Mouse (Mus musculus) hindbrain, embryonic 16.5 days (tissue): Measurements from ENCODE around the gene Pdcd6ip. TPM values are rescaled to one million over a fixed set of nuclear protein-coding genes. Genes with fewer than 3 reads are reported as not detected.
A peak's percentile ranks its signal among the peaks of the same experiment; 100 is the strongest.

Experiments used
- ATAC-seq: fragments of 200-750 bp; cut with Nextera tagmentation; 2 replicates; pipeline ENCODE4 v1.8.0; 2017; ENCODE audit warnings: moderate TSS enrichment, moderate library complexity
- H3K27ac ChIP-seq: fragments of 300-500 bp; sonication (generic); 2 replicates; pipeline ENCODE4 v1.5.1; 2014; ENCODE audit warnings: low read depth, mild to moderate bottlenecking, control low read depth, low read length, moderate library complexity
- H3K27me3 ChIP-seq: fragments of 300-500 bp; sonication (generic); replicated peaks from 2 replicates; pipeline ENCODE4 v1.6.1; 2014; ENCODE audit warnings: low read length; ENCODE audit not compliant: control insufficient read depth, insufficient read depth
- H3K36me3 ChIP-seq: fragments of 300-500 bp; sonication (generic); 2 replicates; pipeline ENCODE4 v1.6.1; 2014; ENCODE audit warnings: mild to moderate bottlenecking, low read length, moderate library complexity, mixed read lengths; ENCODE audit not compliant: control insufficient read depth, insufficient read depth
- H3K4me1 ChIP-seq: fragments of 300-500 bp; sonication (generic); 2 replicates; pipeline ENCODE4 v1.6.1; 2014; ENCODE audit warnings: low read depth, low read length; ENCODE audit not compliant: control insufficient read depth, insufficient read depth
- H3K4me2 ChIP-seq: fragments of 300-500 bp; sonication (generic); 2 replicates; pipeline ENCODE4 v1.6.1; 2014; ENCODE audit warnings: mild to moderate bottlenecking, low read length, control low read depth, moderate library complexity
- H3K4me3 ChIP-seq: fragments of 300-500 bp; sonication (generic); 2 replicates; pipeline ENCODE4 v1.5.1; 2014; ENCODE audit warnings: mild to moderate bottlenecking, low read length, control low read depth, moderate library complexity
- H3K9ac ChIP-seq: fragments of 300-500 bp; sonication (generic); 2 replicates; pipeline ENCODE4 v1.6.1; 2014; ENCODE audit warnings: low read depth, mild to moderate bottlenecking, control low read depth, low read length, moderate library complexity
- H3K9me3 ChIP-seq: fragments of 300-500 bp; sonication (generic); 2 replicates; pipeline ENCODE4 v1.6.1; 2014; ENCODE audit warnings: mild to moderate bottlenecking, low read length, moderate library complexity; ENCODE audit not compliant: control insufficient read depth
- WGBS: fragments of 180-500 bp; shearing (Covaris S2); extraction: QIAGEN DNeasy Blood & Tissue Kit; methylation state at CpG from one replicate; pipeline ENCODE4 v1.1.7; 2014; 5-methylcytosine and 5-hydroxymethylcytosine counted together
- polyA plus RNA-seq: library from polyadenylated mRNA; unstranded; fragments of >200 nt; fragmentation: Nextera tagmentation; extraction: Ambion mirVana; gene quantifications from 2 replicates; pipeline ENCODE4 v1.2.1, GENCODE M21; 2015

Gene Pdcd6ip
- polyA plus RNA-seq, result 35.4 and 39.9 TPM in 2 replicates

GRCm38 (mm10) chr9:113707481-113708360 is at the start of gene Pdcd6ip:
Gene Pdcd6ip, minus strand, starts transcription at chr9:113708259.
- peak; percentile 93 for ATAC-seq
- Histone ChIP-seq H3K4me2 (peak within 1 kb of the TSS; percentile 77), H3K9me3 (no peaks in the 10 kb centered on the region), H3K4me1 (peaks cover 17% of the 10 kb centered on the region), H3K36me3 (no peaks in the 10 kb centered on the region), H3K27ac (peak within 1 kb of the TSS; percentile 84), H3K9ac (peak within 1 kb of the TSS; percentile 96), H3K27me3 (no peaks in the 10 kb centered on the region), H3K4me3 (peak within 1 kb of the TSS; percentile 94)
- 1% methylated on average over 76 of the region's 77 CpGs for WGBS

- Histone ChIP-seq H3K27me3 (no peaks in the 10 kb centered on the region), H3K9ac (no peak overlapping the region), H3K4me2 (no peak overlapping the region), H3K4me3 (no peak overlapping the region), H3K4me1 (no peaks in the 10 kb centered on the region), H3K27ac (no peak overlapping the region), H3K36me3 (no peaks in the 10 kb centered on the region), H3K9me3 (0 out of 2 replicates have a peak, but pooled peaks cover 3% of the 10 kb centered on the region)
- no peak for ATAC-seq
- 84% methylated on average over 15 of the region's 15 CpGs for WGBS
Observed at GRCm38 (mm10) chr9:113755888-113756719, 48.0 kb upstream of the Pdcd6ip start.

- 80% methylated on average over 7 of the region's 7 CpGs for WGBS
- Histone ChIP-seq H3K4me2 (no peak overlapping the region), H3K36me3 (no peaks in the 10 kb centered on the region), H3K4me1 (no peaks in the 10 kb centered on the region), H3K9me3 (no peaks in the 10 kb centered on the region), H3K9ac (no peak overlapping the region), H3K27ac (no peak overlapping the region), H3K27me3 (no peaks in the 10 kb centered on the region), H3K4me3 (no peak overlapping the region)
- no peak for ATAC-seq
Observed at GRCm38 (mm10) chr9:113749356-113749755, 41.3 kb upstream of the Pdcd6ip start.

GRCm38 (mm10) chr9:113743291-113743690 is 35.2 kb upstream of the Pdcd6ip start:
- H3K27ac ChIP-seq, result no peak overlapping the region
- H3K27me3 ChIP-seq, result no peaks in the 10 kb centered on the region
- no peak overlapping the region for H3K9ac ChIP-seq
- H3K9me3 ChIP-seq, result no peaks in the 10 kb centered on the region
- ATAC-seq, result no peak
- H3K4me3 ChIP-seq, result no peak overlapping the region
- H3K4me2 ChIP-seq, result no peak overlapping the region
- H3K36me3 ChIP-seq, result no peaks in the 10 kb centered on the region
- WGBS, result 40% methylated on average over 3 of the region's 3 CpGs
- H3K4me1 ChIP-seq, result peaks cover 12% of the 10 kb centered on the region

- 3% methylated on average over 17 of the region's 17 CpGs for WGBS
- H3K4me1 ChIP-seq, result peaks cover 12% of the 10 kb centered on the region
- no peak overlapping the region for H3K27ac ChIP-seq
- ATAC-seq, result no peak
- peak overlapping the region; percentile 83 for H3K4me2 ChIP-seq
- H3K36me3 ChIP-seq, result no peaks in the 10 kb centered on the region
- H3K4me3 ChIP-seq, result peak overlapping the region; percentile 97
- no peaks in the 10 kb centered on the region for H3K9me3 ChIP-seq
- no peaks in the 10 kb centered on the region for H3K27me3 ChIP-seq
- H3K9ac ChIP-seq, result peak overlapping the region; percentile 67
Observed at GRCm38 (mm10) chr9:113742361-113742794, 34.3 kb upstream of the Pdcd6ip start.

- WGBS, result under 1% methylated on average over 58 of the region's 64 CpGs
- Histone ChIP-seq H3K9ac (peak overlapping the region; percentile 67), H3K4me3 (peak overlapping the region; percentile 97), H3K36me3 (no peaks in the 10 kb centered on the region), H3K9me3 (no peaks in the 10 kb centered on the region), H3K27ac (peak overlapping the region; percentile 58), H3K4me1 (peaks cover 12% of the 10 kb centered on the region), H3K27me3 (no peaks in the 10 kb centered on the region), H3K4me2 (peak overlapping the region; percentile 83)
- peak; percentile 86 for ATAC-seq
Observed at GRCm38 (mm10) chr9:113741637-113742137, 33.6 kb upstream of the Pdcd6ip start.

GRCm38 (mm10) chr9:113741108-113741636 is 33.1 kb upstream of the Pdcd6ip start, which contains the start of gene Clasp2:
Gene Clasp2, plus strand, starts transcription at chr9:113741473.
- Histone ChIP-seq H3K36me3 (no peaks in the 10 kb centered on the region), H3K27me3 (no peaks in the 10 kb centered on the region), H3K4me2 (peak within 1 kb of the TSS; percentile 83), H3K9me3 (no peaks in the 10 kb centered on the region), H3K27ac (peak within 1 kb of the TSS; percentile 58), H3K4me1 (peaks cover 12% of the 10 kb centered on the region), H3K4me3 (peak within 1 kb of the TSS; percentile 97), H3K9ac (peak within 1 kb of the TSS; percentile 67)
- under 1% methylated on average over 47 of the region's 63 CpGs for WGBS
- ATAC-seq, result peak; percentile 96

- Histone ChIP-seq H3K4me3 (no peak overlapping the region), H3K4me1 (peaks cover 12% of the 10 kb centered on the region), H3K36me3 (no peaks in the 10 kb centered on the region), H3K9me3 (no peaks in the 10 kb centered on the region), H3K9ac (no peak overlapping the region), H3K27ac (no peak overlapping the region), H3K27me3 (no peaks in the 10 kb centered on the region), H3K4me2 (no peak overlapping the region)
- ATAC-seq, result no peak
- 84% methylated on average over 6 of the region's 6 CpGs for WGBS
Observed at GRCm38 (mm10) chr9:113738941-113739340, 30.9 kb upstream of the Pdcd6ip start.
